Mouse (Mus musculus): Measurements from ENCODE around the gene Fiz1.

Fiz1 gene

GRCm38 (mm10) chr7:5014251-5015117, at the start of gene Fiz1, which contains the start of gene Zfp524:
Gene Fiz1 (minus strand): TSS chr7:5014697.
Gene Zfp524 (plus strand): TSS chr7:5014415.
- in situ Hi-C loops (cut with MseI, MboI), result no loop called here

GRCm38 (mm10) chr7:5062360-5063001, 48.0 kb upstream of the Fiz1 start:
- in situ Hi-C loops (cut with MseI, MboI), result no loop called here

GRCm38 (mm10) chr7:5061774-5062359, 47.4 kb upstream of the Fiz1 start, which contains the start of gene U2af2:
Gene U2af2 (plus strand): TSS chr7:5062143.
- in situ Hi-C loops (cut with MseI, MboI), result no loop called here

GRCm38 (mm10) chr7:5060944-5061773, 46.7 kb upstream of the Fiz1 start:
- in situ Hi-C loops (cut with MseI, MboI), result no loop called here

GRCm38 (mm10) chr7:5060239-5060731, 45.8 kb upstream of the Fiz1 start:
- in situ Hi-C loops (cut with MseI, MboI), result no loop called here

- in situ Hi-C loops (cut with MseI, MboI), result no loop called here
Observed at GRCm38 (mm10) chr7:5059421-5059820, 44.9 kb upstream of the Fiz1 start.

GRCm38 (mm10) chr7:5058631-5059030, 44.1 kb upstream of the Fiz1 start:
- in situ Hi-C loops (cut with MseI, MboI), result no loop called here

GRCm38 (mm10) chr7:5057804-5058203, 43.3 kb upstream of the Fiz1 start:
- in situ Hi-C loops (cut with MseI, MboI), result no loop called here

- in situ Hi-C loops (cut with MseI, MboI), result no loop called here
Observed at GRCm38 (mm10) chr7:5057381-5057780, 42.9 kb upstream of the Fiz1 start.

- in situ Hi-C loops (cut with MseI, MboI), result no loop called here
Observed at GRCm38 (mm10) chr7:5056651-5057263, 42.3 kb upstream of the Fiz1 start.

GRCm38 (mm10) chr7:5053456-5054179, 39.1 kb upstream of the Fiz1 start:
- in situ Hi-C loops (cut with MseI, MboI), result no loop called here

GRCm38 (mm10) chr7:5052931-5053343, 38.4 kb upstream of the Fiz1 start:
- in situ Hi-C loops (cut with MseI, MboI), result no loop called here

- in situ Hi-C loops (cut with MseI, MboI), result no loop called here
Observed at GRCm38 (mm10) chr7:5052438-5052837, 37.9 kb upstream of the Fiz1 start.

GRCm38 (mm10) chr7:5051193-5052192, 37.0 kb upstream of the Fiz1 start, which contains the start of gene Zfp580:
Gene Zfp580 (plus strand): TSS chr7:5051538.
- in situ Hi-C loops (cut with MseI, MboI), result no loop called here

- in situ Hi-C loops (cut with MseI, MboI), result loop anchor here (5.0 to 10.0 kb wide), 2 partner anchors 103 to 105 kb away; no protein-coding TSS in a partner anchor
Observed at GRCm38 (mm10) chr7:5047313-5047712, 32.8 kb upstream of the Fiz1 start.

GRCm38 (mm10) chr7:5046112-5046511, 31.6 kb upstream of the Fiz1 start:
- in situ Hi-C loops (cut with MseI, MboI), result loop anchor here (5.0 to 10.0 kb wide), 2 partner anchors 101 to 104 kb away; no protein-coding TSS in a partner anchor

- in situ Hi-C loops (cut with MseI, MboI), result loop anchor here (5.0 to 10.0 kb wide), 2 partner anchors 100 to 103 kb away; no protein-coding TSS in a partner anchor
Observed at GRCm38 (mm10) chr7:5044981-5045380, 30.5 kb upstream of the Fiz1 start.

- in situ Hi-C loops (cut with MseI, MboI), result no loop called here
Observed at GRCm38 (mm10) chr7:5038940-5039339, 24.4 kb upstream of the Fiz1 start.

All from mouse trophoblast stem cell (cell line).